Mouse (Mus musculus) T-helper 1 cell (primary cell): Measurements from ENCODE around the gene Btg3.
"Not testable (repeated sequence)": the region's sequence is repeated elsewhere in the genome, so short reads cannot be mapped to it uniquely, and the experiment has no call there.

Experiments used
- in situ Hi-C: fragments of 300-600 bp; cut with MboI, MseI; formaldehyde crosslinking; loops from one replicate; pipeline ENCODE4 v1.15.1; 2025; ENCODE audit warnings: high pct_unique_total_duplicates

The Btg3 gene

DNA sequence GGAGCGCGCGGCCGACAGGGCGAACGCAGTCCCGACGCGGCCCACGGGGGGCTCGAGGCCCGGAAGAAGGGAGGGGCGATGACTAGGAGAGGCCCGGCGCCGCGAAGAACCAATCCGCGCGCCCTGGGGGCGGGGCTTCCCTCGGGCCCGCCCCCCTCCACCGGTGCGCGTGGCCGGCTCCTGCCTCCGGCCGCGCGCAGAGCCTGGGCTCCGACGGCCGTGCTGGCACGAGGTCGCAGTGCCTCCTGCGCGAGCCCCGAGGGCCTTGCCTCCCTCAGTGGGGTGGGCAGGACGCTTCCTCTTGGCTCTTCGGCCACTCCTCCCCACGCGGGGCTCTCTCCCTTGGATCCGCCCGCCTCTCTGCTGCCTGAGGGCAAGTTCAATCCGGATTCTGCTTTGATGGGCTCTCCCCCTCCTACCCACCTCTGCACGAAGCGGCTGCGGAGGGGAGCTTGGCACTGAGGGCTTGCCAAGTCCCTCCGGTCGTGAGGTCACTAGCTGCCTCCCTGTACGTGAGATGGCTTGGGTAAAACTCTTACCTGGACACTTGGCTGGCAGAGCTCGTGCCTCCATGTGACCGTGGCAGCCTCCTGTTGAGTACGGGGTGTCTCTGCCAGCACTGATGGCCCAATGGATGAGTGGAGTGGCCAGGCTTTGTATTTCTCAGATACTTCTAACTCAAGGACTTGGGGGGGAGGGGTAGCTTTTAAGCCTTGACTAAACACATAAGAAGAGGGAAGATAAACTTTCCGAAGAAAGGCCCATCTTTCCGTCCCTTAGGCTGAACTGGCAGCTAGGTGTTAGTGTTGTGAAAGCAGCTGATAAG is at the start of gene Btg3:
Gene Btg3, minus strand, starts transcription at position 448 of the 826 bp plus-strand sequence.
- in situ Hi-C loops = loop anchor here (10.0 kb wide), 1 partner anchor 168 kb away; no protein-coding TSS in a partner anchor

GRCm38 (mm10) chr16:78417733-78418132 is 40.7 kb upstream of the Btg3 start:
- in situ Hi-C loops = no loop called here

- in situ Hi-C loops = no loop called here
These were observed 39.5 kb upstream of the Btg3 start for GRCm38 (mm10) chr16:78416500-78416899.

DNA sequence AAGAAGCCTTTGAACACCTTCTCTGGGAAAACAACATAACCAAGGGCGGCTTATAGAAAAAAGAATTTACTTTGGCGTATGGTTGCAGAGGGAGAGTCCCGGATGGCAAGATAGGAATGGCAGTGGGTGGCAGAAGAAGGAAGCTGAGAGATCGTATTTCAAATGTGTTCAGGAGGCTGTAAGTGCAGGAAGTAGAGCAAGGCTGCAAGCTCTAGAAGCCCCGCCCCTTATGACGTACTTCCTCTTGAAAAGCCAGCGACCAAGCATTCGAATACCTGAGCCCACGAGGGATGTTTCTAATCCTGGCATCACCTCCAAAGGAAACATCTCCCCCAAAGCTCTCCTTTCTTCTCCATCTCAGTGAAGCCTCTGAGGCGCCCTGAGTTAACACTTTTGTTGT is 33.0 kb upstream of the Btg3 start:
- in situ Hi-C loops = no loop called here

DNA sequence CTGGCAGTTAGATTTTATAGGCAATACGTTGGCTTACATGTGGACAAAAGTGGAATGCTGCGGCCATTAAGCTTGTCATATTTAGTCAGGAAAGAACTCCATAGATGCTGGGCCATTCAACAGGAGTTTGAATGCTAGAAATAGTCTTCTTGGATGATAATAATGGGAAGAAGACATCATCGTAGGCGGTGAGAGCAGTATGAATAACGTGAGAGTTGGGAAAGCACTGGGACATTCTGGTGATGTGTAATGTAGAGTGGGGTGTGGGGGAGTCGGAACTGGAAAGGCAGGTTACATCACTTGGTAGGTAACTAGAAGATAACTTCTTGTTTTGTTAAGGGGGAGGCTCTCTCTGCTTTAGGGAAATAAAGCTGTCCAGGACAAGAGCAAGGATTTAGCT is 30.9 kb upstream of the Btg3 start:
- in situ Hi-C loops = no loop called here

DNA sequence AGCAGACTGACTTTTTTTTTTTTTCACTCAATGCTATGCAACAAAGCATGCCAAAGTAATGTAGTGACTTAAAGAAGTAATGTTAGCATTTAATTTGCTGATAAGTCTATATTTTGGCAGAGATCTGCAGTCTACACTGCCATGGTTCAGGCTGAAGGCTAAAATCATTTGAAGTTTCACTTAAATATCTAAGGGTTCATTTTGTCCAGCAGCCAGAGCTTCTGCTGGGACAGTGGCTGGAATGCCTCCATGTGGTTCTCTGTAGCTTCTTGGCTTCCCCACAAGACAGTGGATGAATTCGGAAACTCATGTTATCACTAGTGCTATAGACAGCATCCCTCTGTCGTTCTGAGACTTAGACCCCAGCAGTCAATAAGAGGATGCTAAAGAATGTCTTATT is 29.7 kb upstream of the Btg3 start:
- in situ Hi-C loops = no loop called here

DNA sequence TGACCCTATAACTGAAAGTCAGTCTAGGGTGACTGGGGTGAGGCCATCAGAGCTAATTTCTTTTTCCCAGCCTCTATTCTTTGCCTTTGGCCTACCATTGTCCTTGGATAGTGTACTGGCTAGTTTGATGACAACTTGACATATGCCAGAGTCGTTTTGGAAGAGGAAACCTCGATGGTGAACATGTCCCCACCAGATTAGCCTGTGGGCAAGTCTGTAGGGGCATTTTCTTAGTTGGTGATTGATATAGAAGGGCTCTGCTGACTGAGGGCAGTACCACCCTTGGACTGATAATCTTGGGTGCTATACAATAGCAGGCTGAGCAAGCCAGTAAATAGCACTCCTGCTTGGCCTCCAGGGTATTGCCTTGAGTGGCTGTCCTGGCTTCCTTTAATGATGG is 25.3 kb upstream of the Btg3 start:
- in situ Hi-C loops = no loop called here

GRCm38 (mm10) chr16:78399423-78399822 is 22.4 kb upstream of the Btg3 start:
- in situ Hi-C loops = no loop called here

GRCm38 (mm10) chr16:78398734-78399133 is 21.7 kb upstream of the Btg3 start:
- in situ Hi-C loops = no loop called here

GRCm38 (mm10) chr16:78391354-78391753 is 14.4 kb upstream of the Btg3 start:
- in situ Hi-C loops = no loop called here

GRCm38 (mm10) chr16:78389986-78390385 is 13.0 kb upstream of the Btg3 start:
- in situ Hi-C loops = no loop called here

- in situ Hi-C loops = no loop called here
These were observed 12.1 kb upstream of the Btg3 start for GRCm38 (mm10) chr16:78389122-78389521.

- in situ Hi-C loops = loop anchor here (10.0 kb wide), 1 partner anchor 166 kb away; no protein-coding TSS in a partner anchor
These were observed 1.5 kb upstream of the Btg3 start for GRCm38 (mm10) chr16:78378493-78378892.

GRCm38 (mm10) chr16:78375821-78376691 is 936 bp downstream of the Btg3 start:
- in situ Hi-C loops = loop anchor here (10.0 kb wide), 1 partner anchor 169 kb away; no protein-coding TSS in a partner anchor

GRCm38 (mm10) chr16:78375222-78375621 is 1.8 kb downstream of the Btg3 start:
- in situ Hi-C loops = loop anchor here (10.0 kb wide), 1 partner anchor 170 kb away; no protein-coding TSS in a partner anchor

DNA sequence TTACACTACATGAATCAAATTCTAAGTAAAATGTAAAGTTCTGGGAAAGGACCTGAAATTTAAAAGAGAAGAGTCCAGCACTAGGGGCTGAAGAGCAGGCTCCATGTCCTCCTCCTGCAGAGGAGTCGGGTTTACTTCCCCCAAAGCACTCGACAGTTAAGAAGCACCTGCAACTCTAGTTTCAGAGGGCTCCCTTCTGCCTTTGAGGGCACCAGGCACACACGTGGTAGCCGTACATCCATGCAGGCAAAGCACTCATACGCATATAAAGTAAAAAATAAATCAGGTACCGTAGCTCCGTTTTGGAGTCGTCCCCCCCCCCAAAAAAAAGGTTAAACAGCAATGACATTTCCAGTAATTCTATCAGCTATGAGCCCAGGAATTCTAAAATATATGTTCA is 3.2 kb downstream of the Btg3 start:
- in situ Hi-C loops = loop anchor here (10.0 kb wide), 1 partner anchor 171 kb away; no protein-coding TSS in a partner anchor

GRCm38 (mm10) chr16:78372786-78373185 is 4.2 kb downstream of the Btg3 start:
- in situ Hi-C loops = loop anchor here (10.0 kb wide), 1 partner anchor 172 kb away; no protein-coding TSS in a partner anchor

GRCm38 (mm10) chr16:78371491-78372046 is 5.4 kb downstream of the Btg3 start:
- in situ Hi-C loops = loop anchor here (10.0 kb wide), 1 partner anchor 173 kb away; no protein-coding TSS in a partner anchor

GRCm38 (mm10) chr16:78364554-78364953 is 12.4 kb downstream of the Btg3 start:
- in situ Hi-C loops = not testable (repeated sequence)

- in situ Hi-C loops = no loop called here
These were observed 15.5 kb downstream of the Btg3 start for GRCm38 (mm10) chr16:78361466-78361865.

GRCm38 (mm10) chr16:78357757-78358156 is 19.2 kb downstream of the Btg3 start:
- in situ Hi-C loops = no loop called here
